Mouse (Mus musculus) kidney, embryonic 15.5 days (tissue): ENCODE measurements around the gene Pdgfb. TPM values are rescaled to one million over a fixed set of nuclear protein-coding genes. Genes with fewer than 3 reads are reported as not detected.

ENCODE experiments used
- ATAC-seq: fragments of 200-750 bp; cut with Nextera tagmentation; replicated peaks from 2 replicates; pipeline ENCODE4 v1.8.0; 2017; ENCODE audit warnings: moderate TSS enrichment; ENCODE audit not compliant: low FRiP score
- H3K27ac ChIP-seq: fragments of 300-500 bp; sonication (generic); 2 replicates; pipeline ENCODE4 v1.5.1; 2015; ENCODE audit warnings: mild to moderate bottlenecking, inconsistent platforms
- H3K27me3 ChIP-seq: fragments of 300-500 bp; sonication (generic); 2 replicates; pipeline ENCODE4 v1.6.1; 2015; ENCODE audit warnings: inconsistent platforms
- H3K36me3 ChIP-seq: fragments of 300-500 bp; sonication (generic); 2 replicates; pipeline ENCODE4 v1.6.1; 2015; ENCODE audit warnings: inconsistent platforms
- H3K4me1 ChIP-seq: fragments of 300-500 bp; sonication (generic); 2 replicates; pipeline ENCODE4 v1.6.1; 2015; ENCODE audit warnings: inconsistent platforms
- H3K4me2 ChIP-seq: fragments of 300-500 bp; sonication (generic); 2 replicates; pipeline ENCODE4 v1.6.1; 2015; ENCODE audit warnings: moderate library complexity, mild to moderate bottlenecking, inconsistent platforms
- H3K4me3 ChIP-seq: fragments of 300-500 bp; sonication (generic); replicated peaks from 2 replicates; pipeline ENCODE4 v1.5.1; 2015; ENCODE audit warnings: mild to moderate bottlenecking, inconsistent platforms
- H3K9ac ChIP-seq: fragments of 300-500 bp; sonication (generic); 2 replicates; pipeline ENCODE4 v1.6.1; 2015; ENCODE audit warnings: mild to moderate bottlenecking, inconsistent platforms
- H3K9me3 ChIP-seq: fragments of 300-500 bp; sonication (generic); replicated peaks from 2 replicates; pipeline ENCODE4 v1.6.1; 2016; ENCODE audit warnings: inconsistent platforms
- WGBS: fragments of 180-500 bp; shearing (Covaris S2); methylation state at CpG from one replicate; pipeline ENCODE4 v1.1.7; 2015; ENCODE audit warnings: mixed read lengths; 5-methylcytosine and 5-hydroxymethylcytosine counted together
- polyA plus RNA-seq: library from polyadenylated mRNA; unstranded; fragments of >200 nt; fragmentation: Nextera tagmentation; extraction: Ambion mirVana; gene quantifications from 2 replicates; pipeline ENCODE4 v1.2.1, GENCODE M21; 2015

Pdgfb gene
- polyA plus RNA-seq, 1 experiment from 2014 or later, result 5.1 TPM

DNA sequence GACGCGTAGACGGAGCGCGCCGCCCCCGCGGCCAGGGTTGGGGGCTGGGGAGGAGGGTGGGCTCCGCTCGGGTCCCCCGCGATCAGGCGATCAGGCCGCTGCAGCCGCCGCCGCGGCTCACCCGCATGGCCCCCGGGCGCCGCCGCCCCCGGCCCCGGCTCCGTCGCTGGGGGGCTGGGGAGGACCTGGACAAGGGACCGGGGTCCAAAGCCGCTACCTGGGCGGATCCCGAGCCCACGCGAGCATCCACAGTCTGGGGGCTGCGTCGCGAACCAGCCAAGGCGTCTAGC lies 801 bp downstream of the Pdgfb start:
- H3K4me2 ChIP-seq, result peak overlapping the region; percentile 96
- H3K27ac ChIP-seq, result peak overlapping the region; percentile 81
- under 1% methylated on average over 36 of the region's 37 CpGs for WGBS
- H3K36me3 ChIP-seq, result no peaks in the 10 kb centered on the region
- ATAC-seq, result no peak
- H3K27me3 ChIP-seq, result peaks cover 62% of the 10 kb centered on the region
- peak overlapping the region; percentile 71 for H3K9ac ChIP-seq
- peak overlapping the region; percentile 66 for H3K4me3 ChIP-seq
- peaks cover 54% of the 10 kb centered on the region for H3K4me1 ChIP-seq
- no peaks in the 10 kb centered on the region for H3K9me3 ChIP-seq

DNA sequence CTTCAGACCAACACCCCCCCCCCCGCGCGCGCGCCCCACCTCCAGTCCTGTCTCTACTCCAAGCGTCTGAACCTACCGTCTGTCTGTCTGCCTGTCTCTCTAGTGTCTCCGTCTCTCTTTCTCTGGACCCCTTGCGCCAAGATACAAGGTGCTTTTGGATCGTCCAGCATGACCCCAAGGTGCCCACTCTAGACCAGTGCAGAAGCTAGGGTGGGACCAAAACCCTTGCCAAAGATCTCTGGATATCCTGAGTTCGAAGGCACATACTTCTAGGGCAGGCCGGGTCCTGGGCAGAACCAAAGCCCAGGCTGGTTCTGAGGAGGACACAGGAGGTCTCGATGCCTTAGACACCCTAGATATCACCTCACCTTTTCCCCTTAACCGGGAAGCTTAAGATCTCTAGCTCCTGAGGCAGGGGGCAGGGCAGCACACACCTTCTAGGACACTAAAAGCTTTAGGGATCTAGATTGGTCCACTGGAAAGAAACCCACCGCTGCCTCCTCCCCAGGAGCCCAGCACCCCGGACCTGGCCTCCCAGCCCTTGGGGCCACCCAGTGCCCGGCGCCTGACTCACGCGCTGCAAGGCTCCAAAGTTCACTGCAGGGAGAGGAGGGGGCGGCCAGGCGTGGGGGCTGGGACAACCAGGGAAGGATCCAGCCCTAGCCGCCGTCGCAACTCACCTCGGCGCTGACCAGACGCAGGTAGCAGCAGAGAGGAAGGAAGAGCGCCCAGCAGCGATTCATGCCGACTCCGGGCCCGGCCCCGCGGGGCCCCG lies 1.3 kb downstream of the Pdgfb start:
- peak overlapping the region; percentile 71 for H3K9ac ChIP-seq
- peak overlapping the region; percentile 96 for H3K4me2 ChIP-seq
- H3K36me3 ChIP-seq, result no peaks in the 10 kb centered on the region
- peak; percentile 43; the same call in 1 of the 2 replicates for ATAC-seq
- H3K4me1 ChIP-seq, result peaks cover 54% of the 10 kb centered on the region
- peak overlapping the region; percentile 81 for H3K27ac ChIP-seq
- peak overlapping the region; percentile 66 for H3K4me3 ChIP-seq
- no peaks in the 10 kb centered on the region for H3K9me3 ChIP-seq
- peaks cover 62% of the 10 kb centered on the region for H3K27me3 ChIP-seq
- WGBS, result 2% methylated on average over 36 of the region's 36 CpGs

DNA sequence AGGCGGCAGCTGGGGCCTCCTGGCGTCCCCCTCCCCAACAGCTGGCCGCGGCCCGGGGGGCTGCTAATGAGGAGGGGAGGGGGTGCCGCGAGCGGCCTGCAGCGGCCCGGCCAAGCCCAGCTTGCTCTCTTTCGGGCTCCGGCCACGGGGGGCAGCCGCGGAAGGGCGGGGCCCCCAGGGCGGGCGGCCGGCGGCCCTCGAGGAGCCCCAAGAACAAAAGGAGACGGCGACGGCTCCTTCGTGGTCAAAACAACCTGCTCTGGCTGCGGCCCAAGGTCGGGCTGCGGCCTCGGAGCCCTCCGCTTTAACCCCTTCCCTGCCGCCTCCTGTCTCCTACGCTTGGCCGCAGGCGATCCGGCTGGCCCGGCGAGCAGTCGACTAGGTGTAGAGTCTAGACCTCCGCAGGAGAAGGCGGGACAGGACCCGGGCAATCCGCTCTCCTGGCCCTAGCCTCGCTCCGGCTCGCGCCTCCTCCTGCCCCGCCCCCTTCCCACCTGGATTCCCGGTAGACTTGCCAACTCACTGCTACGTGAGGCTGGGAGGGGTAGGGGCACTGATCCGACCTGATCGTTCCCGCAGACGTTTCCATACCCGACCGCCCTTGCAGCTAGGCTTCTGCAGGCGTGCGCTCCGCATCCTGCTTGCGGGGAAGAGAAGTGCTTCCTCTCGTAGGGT lies 2.1 kb downstream of the Pdgfb start:
- ATAC-seq, result peak; percentile 82
- H3K9ac ChIP-seq, result peak overlapping the region; percentile 71
- peak overlapping the region; percentile 81 for H3K27ac ChIP-seq
- H3K36me3 ChIP-seq, result no peaks in the 10 kb centered on the region
- H3K4me3 ChIP-seq, result peak overlapping the region; percentile 66
- peaks cover 54% of the 10 kb centered on the region for H3K4me1 ChIP-seq
- under 1% methylated on average over 57 of the region's 60 CpGs for WGBS
- peak overlapping the region; percentile 96 for H3K4me2 ChIP-seq
- H3K27me3 ChIP-seq, result peaks cover 62% of the 10 kb centered on the region
- H3K9me3 ChIP-seq, result no peaks in the 10 kb centered on the region

DNA sequence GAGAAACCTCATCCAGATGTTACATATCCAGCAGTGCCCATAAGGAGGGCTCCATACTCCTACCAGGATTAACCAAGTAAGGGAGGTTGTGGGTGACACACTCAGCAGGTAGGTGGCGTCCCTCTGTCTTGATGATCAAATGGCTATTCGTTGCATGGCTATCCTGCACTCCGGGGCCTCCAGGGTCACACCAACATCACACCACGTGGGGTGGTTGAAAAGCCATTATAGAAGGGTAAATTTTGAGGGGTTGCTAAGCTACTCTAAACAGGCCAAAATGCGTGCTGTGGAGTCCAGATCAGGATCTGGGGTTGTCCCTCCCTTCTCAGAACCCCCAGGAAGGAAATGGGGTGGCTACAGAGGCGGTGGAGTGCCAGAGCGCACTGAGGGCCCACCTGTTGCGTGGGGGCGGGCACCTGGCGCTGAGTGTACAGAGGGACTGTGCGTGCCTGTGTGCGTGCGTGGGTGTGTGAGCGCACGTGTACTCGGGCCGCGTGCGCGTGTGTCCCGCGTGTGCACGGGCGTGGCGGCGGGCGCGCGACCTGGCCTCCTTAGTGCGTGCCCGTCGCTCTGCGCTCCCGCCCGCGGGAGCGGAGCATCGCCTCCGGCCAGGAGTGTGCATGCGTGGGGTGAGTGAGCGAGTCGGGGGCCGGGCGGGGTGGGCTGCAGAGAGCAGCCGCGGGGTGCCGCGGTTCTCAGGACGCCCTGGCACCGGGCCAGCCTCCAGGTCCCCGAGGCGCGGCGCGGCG lies 2.8 kb downstream of the Pdgfb start:
- no peaks in the 10 kb centered on the region for H3K36me3 ChIP-seq
- H3K9me3 ChIP-seq, result no peaks in the 10 kb centered on the region
- no peak for ATAC-seq
- H3K9ac ChIP-seq, result peak overlapping the region; percentile 71
- H3K4me3 ChIP-seq, result peak overlapping the region; percentile 66
- H3K4me1 ChIP-seq, result peaks cover 54% of the 10 kb centered on the region
- peak overlapping the region; percentile 81 for H3K27ac ChIP-seq
- peak overlapping the region; percentile 96 for H3K4me2 ChIP-seq
- peaks cover 62% of the 10 kb centered on the region for H3K27me3 ChIP-seq
- WGBS, result under 1% methylated on average over 56 of the region's 56 CpGs

DNA sequence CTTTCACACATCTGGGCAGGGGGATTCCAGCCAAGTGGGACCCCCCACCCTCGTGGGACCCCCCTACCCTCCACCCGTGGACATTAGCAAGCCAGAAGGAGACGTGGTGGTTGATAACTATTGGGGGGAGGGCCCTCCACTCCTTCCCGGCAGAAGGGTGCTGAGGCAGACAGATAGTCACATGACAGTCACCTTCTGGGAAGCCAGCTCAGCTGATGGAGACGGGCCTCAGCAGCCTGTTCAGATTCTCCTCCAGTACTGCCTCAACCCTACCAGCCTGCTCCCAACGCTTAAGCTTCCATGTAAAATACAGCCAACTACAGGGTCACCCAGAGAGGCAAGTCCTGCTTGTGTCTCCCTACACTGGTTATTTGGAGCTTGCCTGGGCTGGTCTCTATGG lies 3.6 kb downstream of the Pdgfb start:
- H3K36me3 ChIP-seq, result no peaks in the 10 kb centered on the region
- 32% methylated on average over 6 of the region's 6 CpGs for WGBS
- H3K9ac ChIP-seq, result no peak overlapping the region
- H3K27me3 ChIP-seq, result peaks cover 57% of the 10 kb centered on the region
- peaks cover 54% of the 10 kb centered on the region for H3K4me1 ChIP-seq
- no peak overlapping the region for H3K27ac ChIP-seq
- peak overlapping the region; percentile 96 for H3K4me2 ChIP-seq
- H3K9me3 ChIP-seq, result no peaks in the 10 kb centered on the region
- no peak for ATAC-seq
- H3K4me3 ChIP-seq, result peak overlapping the region; percentile 66

DNA sequence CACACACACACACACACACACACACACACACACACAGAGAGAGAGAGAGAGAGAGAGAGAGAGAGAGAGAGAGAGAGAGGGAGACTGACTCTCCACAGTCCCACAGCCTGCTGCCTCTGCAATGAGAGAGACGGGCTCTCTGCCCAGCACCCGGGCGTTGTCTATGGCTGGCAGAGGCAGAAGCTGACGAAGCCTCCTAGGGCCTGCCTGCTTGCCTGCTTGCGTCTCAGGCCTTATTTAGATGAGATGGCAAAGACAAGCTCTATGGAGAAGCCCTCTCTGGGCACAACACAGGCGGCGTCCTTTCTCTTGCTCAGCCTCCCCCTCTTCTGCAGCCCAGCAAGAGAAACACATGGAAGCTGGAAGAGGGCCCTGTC lies 4.6 kb downstream of the Pdgfb start:
- H3K9me3 ChIP-seq, result no peaks in the 10 kb centered on the region
- no peak for ATAC-seq
- no peak overlapping the region; the same call in 1 of the 2 replicates for H3K4me3 ChIP-seq
- peaks cover 47% of the 10 kb centered on the region for H3K27me3 ChIP-seq
- no peak overlapping the region for H3K27ac ChIP-seq
- WGBS, result 28% methylated on average over 7 of the region's 7 CpGs
- peak overlapping the region; percentile 30; the same call in 1 of the 2 replicates for H3K4me2 ChIP-seq
- no peaks in the 10 kb centered on the region for H3K36me3 ChIP-seq
- H3K4me1 ChIP-seq, result peaks cover 61% of the 10 kb centered on the region
- H3K9ac ChIP-seq, result no peak overlapping the region

DNA sequence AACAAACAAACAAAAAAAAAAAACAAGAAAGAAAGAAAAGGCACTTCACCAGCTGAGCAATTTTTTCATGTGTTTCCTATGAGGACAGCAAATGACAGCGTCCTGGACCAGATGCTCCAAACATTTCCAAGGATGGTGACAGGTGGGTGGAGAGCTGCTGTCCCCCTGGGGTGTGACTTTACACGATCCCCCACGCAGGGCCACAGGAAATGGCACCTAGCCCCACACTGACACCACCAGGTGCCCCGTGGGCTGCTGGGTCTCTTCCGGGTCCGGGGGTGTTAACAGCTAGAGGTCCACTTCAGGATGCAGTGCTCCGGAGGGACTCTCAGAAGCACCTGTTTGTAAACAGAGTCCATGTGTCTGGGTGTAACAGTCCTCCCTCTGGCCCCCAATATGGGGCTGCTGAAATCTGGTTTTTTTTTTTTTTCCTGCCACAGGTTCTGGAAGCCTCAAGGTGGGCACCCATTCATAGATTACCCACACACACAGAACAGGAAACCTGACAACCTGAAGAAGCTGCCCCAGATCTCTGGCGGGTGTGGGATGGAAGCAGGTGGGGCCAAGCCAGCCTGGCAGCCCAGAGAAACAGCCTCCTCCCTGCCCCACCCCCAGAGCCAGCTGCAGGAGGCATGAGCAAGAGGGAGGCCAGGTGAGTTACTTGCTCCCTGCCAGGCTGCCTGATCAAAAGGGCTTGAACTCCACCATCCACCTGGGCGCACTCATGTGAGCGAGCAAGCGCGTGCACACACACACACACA lies 5.2 kb downstream of the Pdgfb start:
- Histone ChIP-seq H3K36me3 (no peaks in the 10 kb centered on the region), H3K9ac (no peak overlapping the region), H3K4me2 (peak overlapping the region; percentile 8; the same call in 1 of the 2 replicates), H3K4me3 (no peak overlapping the region), H3K4me1 (peaks cover 58% of the 10 kb centered on the region), H3K27ac (no peak overlapping the region), H3K9me3 (no peaks in the 10 kb centered on the region), H3K27me3 (peaks cover 42% of the 10 kb centered on the region)
- ATAC-seq, result no peak
- 45% methylated on average over 12 of the region's 12 CpGs for WGBS

DNA sequence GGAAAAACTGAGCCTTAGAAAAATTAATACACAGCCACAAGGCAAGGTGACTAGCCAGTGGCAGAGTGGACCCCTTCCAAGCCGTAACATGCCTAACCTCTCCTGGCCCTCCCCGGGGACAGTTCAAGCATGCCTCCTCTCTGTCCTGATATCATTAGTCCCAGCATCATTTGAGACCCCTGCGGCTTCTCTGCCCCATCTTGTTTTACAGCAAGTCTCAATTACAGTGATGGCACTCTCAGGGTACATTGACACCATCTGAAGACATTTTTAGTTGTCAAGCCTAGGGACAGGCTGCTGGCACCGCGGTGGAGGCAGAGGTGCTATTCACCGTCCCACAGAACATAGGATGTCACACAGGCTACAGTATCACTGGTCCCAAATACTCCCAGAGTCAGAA lies 6.3 kb downstream of the Pdgfb start:
- H3K9me3 ChIP-seq, result no peaks in the 10 kb centered on the region
- H3K4me2 ChIP-seq, result no peak overlapping the region
- no peak overlapping the region for H3K27ac ChIP-seq
- 80% methylated on average over 6 of the region's 6 CpGs for WGBS
- no peak overlapping the region for H3K9ac ChIP-seq
- ATAC-seq, result no peak
- peaks cover 30% of the 10 kb centered on the region for H3K27me3 ChIP-seq
- no peak overlapping the region for H3K4me3 ChIP-seq
- peaks cover 47% of the 10 kb centered on the region for H3K4me1 ChIP-seq
- no peaks in the 10 kb centered on the region for H3K36me3 ChIP-seq

DNA sequence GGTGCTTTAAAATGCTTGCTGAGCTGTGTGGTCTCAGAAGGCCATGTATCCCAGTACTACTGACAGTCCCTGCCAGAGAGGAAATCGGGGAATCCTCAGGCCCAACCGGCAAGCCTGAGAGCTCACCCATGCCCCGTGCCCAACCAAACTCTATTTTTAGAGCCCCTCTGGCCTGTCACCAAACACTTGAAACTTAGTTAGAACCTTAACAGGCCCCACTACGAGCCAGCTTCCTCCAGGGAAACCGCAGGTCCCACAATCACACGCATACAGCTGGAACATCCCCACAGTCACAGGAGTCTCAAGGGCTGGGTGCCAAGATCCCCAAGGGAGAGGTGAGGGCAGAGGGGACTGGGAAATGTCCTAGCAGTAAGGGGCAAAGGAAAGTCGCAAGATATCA lies 8.6 kb downstream of the Pdgfb start:
- Histone ChIP-seq H3K9me3 (no peaks in the 10 kb centered on the region), H3K4me2 (no peak overlapping the region), H3K4me3 (no peak overlapping the region), H3K4me1 (peaks cover 26% of the 10 kb centered on the region), H3K36me3 (0 out of 2 replicates have a peak, but pooled peaks cover 3% of the 10 kb centered on the region), H3K9ac (no peak overlapping the region), H3K27me3 (peaks cover 8% of the 10 kb centered on the region), H3K27ac (0 out of 2 replicates have a peak overlapping the region, but pooled peaks have one; percentile 41)
- WGBS, result 76% methylated on average over 7 of the region's 7 CpGs
- ATAC-seq, result no peak

DNA sequence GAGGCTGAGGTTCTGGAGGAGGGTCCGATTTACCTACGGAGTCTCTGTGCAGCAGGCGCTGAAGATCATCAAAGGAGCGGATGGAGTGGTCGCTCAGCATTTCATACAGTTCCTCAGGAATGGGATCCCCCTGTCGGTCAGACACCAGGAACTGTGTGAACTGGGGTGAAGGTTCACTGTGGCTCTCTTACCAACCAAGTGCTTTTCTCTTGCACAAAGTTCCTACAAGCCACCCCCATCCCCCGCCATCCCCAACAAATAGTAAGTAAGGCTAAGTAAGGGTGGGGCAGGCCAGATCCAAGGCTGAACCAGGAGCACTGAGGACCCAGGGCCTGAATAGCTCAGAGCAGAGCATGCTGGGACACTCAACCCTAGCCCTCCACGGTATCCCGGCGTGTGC lies 9.3 kb downstream of the Pdgfb start:
- Histone ChIP-seq H3K4me1 (peaks cover 21% of the 10 kb centered on the region), H3K27me3 (peaks cover 3% of the 10 kb centered on the region; the same call in 1 of the 2 replicates), H3K36me3 (0 out of 2 replicates have a peak, but pooled peaks cover 3% of the 10 kb centered on the region), H3K4me3 (no peak overlapping the region), H3K9me3 (no peaks in the 10 kb centered on the region), H3K27ac (peak overlapping the region; percentile 64; the same call in 1 of the 2 replicates), H3K9ac (no peak overlapping the region), H3K4me2 (no peak overlapping the region)
- 69% methylated on average over 10 of the region's 10 CpGs for WGBS
- no peak for ATAC-seq

DNA sequence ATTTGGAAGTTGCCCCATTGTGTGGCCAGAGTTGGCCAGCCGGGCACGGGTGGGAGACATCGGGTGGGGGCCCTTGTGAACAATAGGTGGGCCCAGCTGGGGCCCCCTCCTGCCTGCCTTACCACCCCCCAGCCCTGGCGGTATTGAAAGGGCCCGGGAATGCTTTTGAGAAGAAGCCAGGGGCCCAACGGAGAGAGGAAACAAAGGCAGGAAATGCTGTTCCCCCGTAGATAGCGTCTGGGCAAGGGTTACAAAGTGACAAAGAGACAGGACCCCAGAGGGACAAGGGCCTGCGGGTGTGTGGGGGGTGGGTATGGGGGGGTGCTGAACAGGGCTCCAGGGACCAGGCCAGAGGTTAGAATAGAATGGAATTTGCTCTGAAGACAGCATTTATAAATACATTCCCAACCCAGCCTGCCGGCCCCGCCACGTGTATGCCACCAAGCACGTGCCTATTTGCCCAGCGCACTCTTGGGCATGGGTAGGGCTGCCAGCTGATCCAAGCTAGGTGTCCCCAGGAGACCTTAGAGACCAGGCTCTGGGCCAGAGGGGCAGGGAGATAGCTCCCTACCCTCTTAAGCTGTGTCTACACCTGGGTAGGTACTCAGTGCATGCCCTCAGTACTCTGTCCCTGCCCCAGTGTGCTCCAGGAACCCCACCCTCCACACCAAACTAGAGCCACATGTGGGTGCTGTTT lies 10.0 kb downstream of the Pdgfb start:
- peaks cover 17% of the 10 kb centered on the region for H3K4me1 ChIP-seq
- H3K27ac ChIP-seq, result peak overlapping the region; percentile 64
- no peak; the same call in 1 of the 2 replicates for ATAC-seq
- no peak overlapping the region for H3K4me2 ChIP-seq
- H3K9me3 ChIP-seq, result no peaks in the 10 kb centered on the region
- WGBS, result 54% methylated on average over 14 of the region's 14 CpGs
- H3K27me3 ChIP-seq, result no peaks in the 10 kb centered on the region
- H3K36me3 ChIP-seq, result 0 out of 2 replicates have a peak, but pooled peaks cover 3% of the 10 kb centered on the region
- H3K9ac ChIP-seq, result no peak overlapping the region
- no peak overlapping the region for H3K4me3 ChIP-seq
